Mouse (Mus musculus) lung, postnatal 4 days (tissue): ENCODE data around the gene Elmo3.

Source experiments
- DNase-seq, 2 experiments: peaks; one replicate each; pipeline ENCODE4 v3.0.0; 2021

Elmo3 gene

DNA sequence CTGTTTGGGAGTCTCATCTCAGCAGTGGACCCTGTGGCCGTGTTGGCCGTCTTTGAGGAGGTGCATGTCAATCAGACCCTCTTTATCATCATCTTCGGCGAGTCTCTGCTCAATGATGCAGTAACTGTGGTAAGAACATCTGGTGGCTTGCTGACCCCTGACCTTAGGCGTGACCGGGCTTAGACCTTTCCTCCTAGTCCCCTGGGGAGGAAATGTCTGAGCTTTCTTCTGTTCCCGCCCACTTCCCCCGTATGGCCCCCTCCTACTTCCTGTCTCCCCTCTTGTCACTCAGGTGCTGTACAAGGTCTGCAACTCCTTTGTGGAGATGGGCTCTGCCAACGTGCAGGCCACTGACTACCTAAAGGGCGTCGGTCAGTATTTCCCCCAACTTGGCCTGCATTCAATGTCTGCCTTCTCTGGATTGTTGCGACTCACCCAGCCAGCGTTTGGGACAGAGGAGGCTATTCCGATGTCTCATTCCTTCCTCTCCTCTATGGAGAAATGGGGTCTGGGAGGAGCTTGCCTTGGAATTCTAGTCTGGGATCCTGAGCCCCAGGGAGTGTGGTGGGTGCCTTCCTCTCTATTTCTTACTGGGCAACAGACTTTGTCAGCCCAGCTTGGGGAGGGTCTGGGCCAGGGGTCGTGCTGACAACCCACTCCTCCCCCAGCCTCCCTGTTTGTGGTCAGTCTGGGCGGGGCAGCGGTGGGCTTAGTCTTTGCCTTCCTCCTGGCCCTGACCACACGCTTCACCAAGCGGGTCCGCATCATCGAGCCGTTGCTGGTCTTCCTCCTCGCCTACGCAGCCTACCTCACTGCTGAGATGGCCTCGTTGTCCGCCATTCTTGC lies 50.0 kb downstream of the Elmo3 start:
- DNase-seq: no peak

DNA sequence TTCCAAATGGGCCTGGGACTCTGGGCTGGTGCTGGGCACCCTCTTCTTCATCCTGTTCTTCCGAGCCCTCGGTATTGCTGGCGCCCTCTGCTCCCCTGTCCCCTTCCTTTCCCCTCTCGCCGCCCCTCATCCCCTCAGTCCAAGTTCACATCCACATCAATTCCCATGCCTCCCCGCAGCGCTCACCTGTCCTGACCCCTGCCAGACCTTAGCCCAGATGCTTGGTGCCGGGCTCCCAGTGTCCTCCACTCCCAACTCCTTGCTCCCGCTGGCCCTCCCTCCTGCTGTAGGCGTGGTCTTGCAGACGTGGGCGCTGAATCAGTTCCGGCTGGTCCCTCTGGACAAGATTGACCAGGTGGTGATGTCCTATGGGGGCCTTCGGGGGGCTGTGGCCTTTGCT lies 51.3 kb downstream of the Elmo3 start:
- no peak for DNase-seq

DNA sequence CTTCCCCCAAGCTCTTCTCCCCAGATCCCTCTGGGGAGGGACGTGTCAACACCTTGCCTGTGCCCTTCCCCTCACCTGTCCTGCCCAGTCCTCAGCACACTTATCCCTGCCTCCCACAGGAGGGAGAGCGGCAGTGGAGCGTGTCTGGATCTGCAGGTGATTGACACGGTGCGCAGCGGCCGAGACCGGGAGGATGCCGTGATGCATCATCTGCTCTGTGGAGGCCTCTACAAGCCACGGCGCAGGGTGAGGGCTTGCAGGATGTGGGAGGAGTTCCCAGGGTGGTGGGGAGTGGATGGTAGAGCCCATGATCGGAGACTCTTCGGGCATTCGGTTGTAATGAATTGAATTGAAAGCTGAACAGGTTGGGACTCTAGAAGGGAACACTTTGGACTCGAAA lies 53.8 kb downstream of the Elmo3 start:
- no peak for DNase-seq

DNA sequence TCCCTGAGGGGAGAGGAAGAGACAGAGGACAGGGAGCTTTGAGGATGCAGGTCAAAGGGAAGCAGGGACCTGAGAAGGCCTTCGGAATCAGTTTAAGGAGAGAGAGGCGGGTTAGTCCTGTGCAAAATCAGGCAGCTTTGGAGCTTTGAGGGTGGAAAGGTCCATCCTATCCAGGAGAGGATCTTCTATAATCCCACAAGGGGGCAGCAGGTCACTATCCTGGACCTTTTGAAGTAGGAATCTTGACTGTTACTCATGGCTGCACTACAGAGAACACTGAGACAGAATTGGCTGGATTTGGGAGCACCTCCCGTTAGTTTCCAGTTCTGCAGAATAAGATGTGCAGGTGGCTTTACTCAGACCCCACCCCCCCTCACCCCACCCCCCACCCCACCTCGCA lies 54.2 kb downstream of the Elmo3 start:
- no peak for DNase-seq
